Mouse (Mus musculus) embryonic facial prominence, embryonic 13.5 days (tissue): ENCODE data around the gene Zfp64. TPM values are rescaled to one million over a fixed set of nuclear protein-coding genes. Genes with fewer than 3 reads are reported as not detected.

Experiments
- ATAC-seq: fragments of 200-750 bp; cut with Nextera tagmentation; 2 replicates; pipeline ENCODE4 v1.8.0; 2017; ENCODE audit warnings: low read depth; ENCODE audit not compliant: insufficient number of reproducible peaks, insufficient read depth, low FRiP score, low TSS enrichment
- H3K27ac ChIP-seq: fragments of 300-500 bp; sonication (generic); 2 replicates; pipeline ENCODE4 v1.5.1; 2015; ENCODE audit warnings: moderate library complexity, mild to moderate bottlenecking, inconsistent platforms
- H3K27me3 ChIP-seq: fragments of 300-500 bp; sonication (generic); 2 replicates; pipeline ENCODE4 v1.6.1; 2015; ENCODE audit warnings: mild to moderate bottlenecking, inconsistent platforms
- H3K36me3 ChIP-seq: fragments of 300-500 bp; sonication (generic); 2 replicates; pipeline ENCODE4 v1.6.1; 2015; ENCODE audit warnings: mild to moderate bottlenecking, inconsistent platforms
- H3K4me1 ChIP-seq: fragments of 300-500 bp; sonication (generic); 2 replicates; pipeline ENCODE4 v1.6.1; 2015; ENCODE audit warnings: inconsistent platforms
- H3K4me2 ChIP-seq: fragments of 300-500 bp; sonication (generic); 2 replicates; pipeline ENCODE4 v1.6.1; 2015; ENCODE audit warnings: moderate library complexity, mild to moderate bottlenecking, inconsistent platforms
- H3K4me3 ChIP-seq: fragments of 300-500 bp; sonication (generic); 2 replicates; pipeline ENCODE4 v1.5.1; 2015; ENCODE audit warnings: mild to moderate bottlenecking, inconsistent platforms
- H3K9ac ChIP-seq: fragments of 300-500 bp; sonication (generic); 2 replicates; pipeline ENCODE4 v1.6.1; 2015; ENCODE audit warnings: mild to moderate bottlenecking, inconsistent platforms
- H3K9me3 ChIP-seq: fragments of 300-500 bp; sonication (generic); 2 replicates; pipeline ENCODE4 v1.6.1; 2016; ENCODE audit warnings: inconsistent platforms
- WGBS: fragments of 180-500 bp; shearing (Covaris S2); methylation state at CpG from one replicate; pipeline ENCODE4 v1.1.7; 2015; ENCODE audit warnings: mixed read lengths; 5-methylcytosine and 5-hydroxymethylcytosine counted together
- polyA plus RNA-seq: library from polyadenylated mRNA; unstranded; fragments of >200 nt; fragmentation: Nextera tagmentation; extraction: Ambion mirVana; gene quantifications from 2 replicates; pipeline ENCODE4 v1.2.1, GENCODE M21; 2015

Zfp64 gene
- polyA plus RNA-seq, 1 experiment from 2014 or later: 54.8 TPM

GRCm38 (mm10) chr2:168944011-168944410 is 11.4 kb downstream of the Zfp64 start:
- no peak overlapping the region for H3K4me2 ChIP-seq
- peaks cover 83% of the 10 kb centered on the region for H3K36me3 ChIP-seq
- H3K4me3 ChIP-seq: no peak overlapping the region
- no peaks in the 10 kb centered on the region for H3K9me3 ChIP-seq
- no peak overlapping the region for H3K9ac ChIP-seq
- WGBS: 94% methylated on average over 4 of the region's 4 CpGs
- no peaks in the 10 kb centered on the region for H3K4me1 ChIP-seq
- no peak for ATAC-seq
- H3K27me3 ChIP-seq: no peaks in the 10 kb centered on the region
- H3K27ac ChIP-seq: no peak overlapping the region

- Histone ChIP-seq H3K27me3 (no peaks in the 10 kb centered on the region), H3K9ac (no peak overlapping the region), H3K4me3 (no peak overlapping the region), H3K4me2 (no peak overlapping the region), H3K4me1 (no peaks in the 10 kb centered on the region), H3K36me3 (peaks cover 87% of the 10 kb centered on the region), H3K27ac (no peak overlapping the region), H3K9me3 (no peaks in the 10 kb centered on the region)
- no peak for ATAC-seq
- 95% methylated on average over 8 of the region's 8 CpGs for WGBS
Observed at GRCm38 (mm10) chr2:168939941-168940340, 15.4 kb downstream of the Zfp64 start.

- H3K4me3 ChIP-seq: no peak overlapping the region
- no peak overlapping the region for H3K4me2 ChIP-seq
- WGBS: 89% methylated on average over 10 of the region's 10 CpGs
- no peak for ATAC-seq
- H3K4me1 ChIP-seq: no peaks in the 10 kb centered on the region
- H3K9ac ChIP-seq: no peak overlapping the region
- peaks cover 87% of the 10 kb centered on the region for H3K36me3 ChIP-seq
- H3K9me3 ChIP-seq: no peaks in the 10 kb centered on the region
- no peaks in the 10 kb centered on the region for H3K27me3 ChIP-seq
- H3K27ac ChIP-seq: no peak overlapping the region
Observed at GRCm38 (mm10) chr2:168939261-168939933, 16.0 kb downstream of the Zfp64 start.

GRCm38 (mm10) chr2:168936896-168937295 is 18.5 kb downstream of the Zfp64 start:
- Histone ChIP-seq H3K9ac (no peak overlapping the region), H3K27me3 (no peaks in the 10 kb centered on the region), H3K4me3 (no peak overlapping the region), H3K36me3 (peaks cover 85% of the 10 kb centered on the region), H3K4me1 (no peaks in the 10 kb centered on the region), H3K27ac (no peak overlapping the region), H3K4me2 (no peak overlapping the region), H3K9me3 (no peaks in the 10 kb centered on the region)
- no peak for ATAC-seq
- WGBS: 90% methylated on average over 6 of the region's 6 CpGs

GRCm38 (mm10) chr2:168935165-168935564 is 20.2 kb downstream of the Zfp64 start:
- Histone ChIP-seq H3K36me3 (peaks cover 91% of the 10 kb centered on the region), H3K4me2 (no peak overlapping the region), H3K27ac (no peak overlapping the region), H3K4me1 (no peaks in the 10 kb centered on the region), H3K4me3 (no peak overlapping the region), H3K27me3 (no peaks in the 10 kb centered on the region), H3K9ac (no peak overlapping the region), H3K9me3 (no peaks in the 10 kb centered on the region)
- WGBS: 83% methylated on average over 35 of the region's 35 CpGs
- no peak for ATAC-seq

- 94% methylated on average over 14 of the region's 14 CpGs for WGBS
- Histone ChIP-seq H3K4me3 (no peak overlapping the region), H3K4me1 (no peaks in the 10 kb centered on the region), H3K9ac (no peak overlapping the region), H3K9me3 (no peaks in the 10 kb centered on the region), H3K27ac (no peak overlapping the region), H3K27me3 (no peaks in the 10 kb centered on the region), H3K36me3 (peaks cover 79% of the 10 kb centered on the region), H3K4me2 (no peak overlapping the region)
- no peak for ATAC-seq
Observed at GRCm38 (mm10) chr2:168931686-168932085, 23.7 kb downstream of the Zfp64 start.

GRCm38 (mm10) chr2:168929691-168930090 is 25.7 kb downstream of the Zfp64 start:
- H3K9ac ChIP-seq: no peak overlapping the region
- 21% methylated on average over 10 of the region's 10 CpGs for WGBS

GRCm38 (mm10) chr2:168927401-168927800 is 28.0 kb downstream of the Zfp64 start:
- 0 out of 2 replicates have a peak, but pooled peaks cover 2% of the 10 kb centered on the region for H3K9me3 ChIP-seq
- H3K27ac ChIP-seq: no peak overlapping the region
- H3K9ac ChIP-seq: no peak overlapping the region
- ATAC-seq: no peak
- WGBS: 87% methylated on average over 7 of the region's 7 CpGs
- H3K4me2 ChIP-seq: no peak overlapping the region
- no peaks in the 10 kb centered on the region for H3K27me3 ChIP-seq
- no peak overlapping the region for H3K4me3 ChIP-seq
- peaks cover 55% of the 10 kb centered on the region for H3K36me3 ChIP-seq
- no peaks in the 10 kb centered on the region for H3K4me1 ChIP-seq

More at GRCm38 (mm10) chr2:168929691-168930090, 25.7 kb downstream of the Zfp64 start:
- Histone ChIP-seq H3K36me3 (peaks cover 76% of the 10 kb centered on the region), H3K4me2 (no peak overlapping the region), H3K4me3 (no peak overlapping the region), H3K27ac (no peak overlapping the region), H3K9me3 (no peaks in the 10 kb centered on the region), H3K4me1 (no peaks in the 10 kb centered on the region), H3K27me3 (no peaks in the 10 kb centered on the region)
- ATAC-seq: no peak

GRCm38 (mm10) chr2:168926257-168926810 is 29.1 kb downstream of the Zfp64 start:
- ATAC-seq: no peak
- H3K27ac ChIP-seq: no peak overlapping the region
- H3K36me3 ChIP-seq: peaks cover 50% of the 10 kb centered on the region
- no peaks in the 10 kb centered on the region for H3K27me3 ChIP-seq
- H3K4me1 ChIP-seq: no peaks in the 10 kb centered on the region
- no peak overlapping the region for H3K9ac ChIP-seq
- 90% methylated on average over 37 of the region's 37 CpGs for WGBS
- H3K4me3 ChIP-seq: no peak overlapping the region
- 0 out of 2 replicates have a peak, but pooled peaks cover 3% of the 10 kb centered on the region for H3K9me3 ChIP-seq
- no peak overlapping the region for H3K4me2 ChIP-seq

GRCm38 (mm10) chr2:168923706-168924105 is 31.7 kb downstream of the Zfp64 start:
- H3K4me3 ChIP-seq: no peak overlapping the region
- H3K4me1 ChIP-seq: no peaks in the 10 kb centered on the region
- H3K9ac ChIP-seq: no peak overlapping the region
- H3K36me3 ChIP-seq: peaks cover 33% of the 10 kb centered on the region
- no peak overlapping the region for H3K27ac ChIP-seq
- H3K27me3 ChIP-seq: no peaks in the 10 kb centered on the region
- H3K9me3 ChIP-seq: 0 out of 2 replicates have a peak, but pooled peaks cover 3% of the 10 kb centered on the region
- no peak overlapping the region for H3K4me2 ChIP-seq
- 6% methylated on average over 9 of the region's 9 CpGs for WGBS
- ATAC-seq: no peak

- WGBS: 84% methylated on average over 5 of the region's 5 CpGs
- Histone ChIP-seq H3K27me3 (no peaks in the 10 kb centered on the region), H3K4me3 (no peak overlapping the region), H3K4me2 (no peak overlapping the region), H3K9me3 (0 out of 2 replicates have a peak, but pooled peaks cover 3% of the 10 kb centered on the region), H3K36me3 (peaks cover 26% of the 10 kb centered on the region), H3K4me1 (no peaks in the 10 kb centered on the region), H3K9ac (no peak overlapping the region), H3K27ac (no peak overlapping the region)
- no peak for ATAC-seq
Observed at GRCm38 (mm10) chr2:168922466-168922865, 32.9 kb downstream of the Zfp64 start.

GRCm38 (mm10) chr2:168920007-168920406 is 35.4 kb downstream of the Zfp64 start:
- peak; percentile 81 for ATAC-seq
- Histone ChIP-seq H3K9me3 (0 out of 2 replicates have a peak, but pooled peaks cover 3% of the 10 kb centered on the region), H3K4me2 (peak overlapping the region; percentile 12), H3K27ac (peak overlapping the region; percentile 82), H3K4me1 (no peaks in the 10 kb centered on the region), H3K27me3 (no peaks in the 10 kb centered on the region), H3K9ac (no peak overlapping the region), H3K36me3 (peaks cover 4% of the 10 kb centered on the region; the same call in 1 of the 2 replicates), H3K4me3 (no peak overlapping the region)
- 45% methylated on average over 15 of the region's 15 CpGs for WGBS
